In the genomic region with DNA sequence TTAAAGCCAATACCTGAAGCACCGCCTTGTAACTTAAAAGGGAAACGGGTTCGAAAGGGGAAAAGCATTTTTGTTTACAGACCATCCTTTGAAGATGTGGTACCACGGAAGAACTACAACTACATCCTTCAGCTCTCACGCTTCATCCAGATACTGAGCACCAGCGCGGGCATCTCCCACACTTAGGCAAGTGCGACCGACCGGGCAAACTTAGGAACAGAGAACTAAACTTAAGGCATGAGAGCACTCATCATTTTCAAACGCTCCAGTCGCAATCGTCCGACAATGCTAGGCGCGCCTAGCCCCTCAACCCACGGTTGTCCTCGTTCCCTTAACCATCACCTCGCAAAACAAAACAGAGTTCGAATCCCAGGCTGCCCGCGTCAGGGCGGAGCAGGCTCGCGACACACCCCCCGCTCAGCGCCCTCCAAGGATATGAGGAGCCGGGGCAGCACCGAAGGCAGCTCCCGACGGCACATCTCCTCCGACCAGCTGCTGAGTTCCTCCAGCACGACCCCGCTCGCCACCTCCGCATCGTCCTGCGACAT, we compare ENCODE assay signal across 8 mouse cellular contexts. TPM values are rescaled to one million over a fixed set of nuclear protein-coding genes. Genes with fewer than 3 reads are reported as not detected.
A peak's percentile ranks its signal among the peaks of the same experiment; 100 is the strongest.
DNase-seq lines count a peak whose midpoint lies in the region; ATAC-seq and TF ChIP-seq lines count a peak whose summit lies in the region.

No protein-coding gene starts in this region.

- no peak for DNase-seq in spleen, adult 2 months (ENCODE audit: low read depth in 1 of 2, low spot score in 2 of 2)
- no peak for DNase-seq in spleen, postnatal 4 days (ENCODE audit: low spot score in 2 of 2)
- DNase-seq in forebrain, embryonic 11.5 days (ENCODE audit: low spot score) = no peak
- no peak for DNase-seq in liver, embryonic 11.5 days (ENCODE audit: low spot score)
- DNase-seq in urinary bladder, postnatal 4 days (ENCODE audit: low spot score in 2 of 2) = no peak
- DNase-seq in left cerebral cortex, postnatal 36 days (ENCODE audit: low spot score in 2 of 2) = no peak
- no peak for DNase-seq in spleen, adult 18-20 months

- H3K4me2 ChIP-seq in forebrain, embryonic 11.5 days (ENCODE audit: low read depth, low read length, severe bottlenecking) = peak overlapping the region; percentile 70
- H3K4me2 ChIP-seq in liver, embryonic 11.5 days = peak overlapping the region; percentile 87
- H3K4me2 ChIP-seq in stomach, embryonic 16.5 days (ENCODE audit: low read depth, low read length) = peak overlapping the region; percentile 61

- no peaks in the 10 kb centered on the region for H3K9me3 ChIP-seq in forebrain, embryonic 11.5 days (ENCODE audit: control insufficient read depth, low read length)
- H3K9me3 ChIP-seq in liver, embryonic 11.5 days (ENCODE audit: control insufficient read depth, low read length) = no peaks in the 10 kb centered on the region
- H3K9me3 ChIP-seq in stomach, embryonic 16.5 days (replicated peaks; ENCODE audit: control insufficient read depth, low read length) = no peaks in the 10 kb centered on the region

- peak overlapping the region; percentile 86 for H3K4me3 ChIP-seq in spleen, adult 2 months (ENCODE audit: extremely low read depth, insufficient read depth, insufficient read length)
- H3K4me3 ChIP-seq in forebrain, embryonic 11.5 days (ENCODE audit: low read depth, low read length) = peak overlapping the region; percentile 68
- H3K4me3 ChIP-seq in liver, embryonic 11.5 days (ENCODE audit: low read depth, low read length) = peak overlapping the region; percentile 69
- H3K4me3 ChIP-seq in stomach, embryonic 16.5 days (replicated peaks; ENCODE audit: low read length) = peak overlapping the region; percentile 72

- no peaks in the 10 kb centered on the region for H3K4me1 ChIP-seq in spleen, adult 2 months (ENCODE audit: control insufficient read depth, insufficient read depth, insufficient read length)
- no peaks in the 10 kb centered on the region; the same call in 1 of the 2 replicates for H3K4me1 ChIP-seq in forebrain, embryonic 11.5 days (replicated peaks; ENCODE audit: control insufficient read depth, insufficient read depth, low read length)
- peaks cover 10% of the 10 kb centered on the region for H3K4me1 ChIP-seq in liver, embryonic 11.5 days (replicated peaks; ENCODE audit: control insufficient read depth, insufficient read depth, low read length)
- H3K4me1 ChIP-seq in stomach, embryonic 16.5 days (ENCODE audit: control insufficient read depth, insufficient read depth, low read length) = no peaks in the 10 kb centered on the region

- no peak for TF ChIP-seq POLR2A in spleen, adult 2 months (IDR thresholded peaks at IDR 0.05; ENCODE audit: low read depth, low read length)

- under 1% methylated on average over 38 of the region's 38 CpGs for WGBS in spleen, adult 2 months
- WGBS in forebrain, embryonic 11.5 days = 1% methylated on average over 38 of the region's 38 CpGs
- 2% methylated on average over 38 of the region's 38 CpGs for WGBS in liver, embryonic 11.5 days
- WGBS in stomach, embryonic 16.5 days = under 1% methylated on average over 38 of the region's 38 CpGs

- peaks cover 2% of the 10 kb centered on the region; the same call in 1 of the 2 replicates for H3K36me3 ChIP-seq in spleen, adult 2 months (ENCODE audit: control insufficient read depth, insufficient read depth, low read length)
- no peaks in the 10 kb centered on the region for H3K36me3 ChIP-seq in forebrain, embryonic 11.5 days (ENCODE audit: control insufficient read depth, insufficient read depth, low read length)
- H3K36me3 ChIP-seq in liver, embryonic 11.5 days (ENCODE audit: control insufficient read depth, insufficient read depth, low read length) = no peaks in the 10 kb centered on the region
- peaks cover 3% of the 10 kb centered on the region; the same call in 1 of the 2 replicates for H3K36me3 ChIP-seq in stomach, embryonic 16.5 days (ENCODE audit: control insufficient read depth, insufficient read depth, low read length)

- H3K9ac ChIP-seq in forebrain, embryonic 11.5 days (ENCODE audit: low read length) = peak overlapping the region; percentile 77
- H3K9ac ChIP-seq in liver, embryonic 11.5 days (ENCODE audit: low read depth, low read length) = peak overlapping the region; percentile 73
- peak overlapping the region; percentile 90 for H3K9ac ChIP-seq in stomach, embryonic 16.5 days (ENCODE audit: low read length)

- no peak overlapping the region for H3K27ac ChIP-seq in spleen, adult 2 months (ENCODE audit: insufficient read depth, low read length)
- H3K27ac ChIP-seq in forebrain, embryonic 11.5 days (ENCODE audit: low read depth, low read length) = no peak overlapping the region
- H3K27ac ChIP-seq in liver, embryonic 11.5 days (ENCODE audit: low read depth, low read length) = no peak overlapping the region
- peak overlapping the region; percentile 4; the same call in 1 of the 2 replicates for H3K27ac ChIP-seq in stomach, embryonic 16.5 days (ENCODE audit: low read length)

- TF ChIP-seq CTCF in spleen, adult 2 months (IDR thresholded peaks at IDR 0.05; ENCODE audit: extremely low read depth, insufficient read depth, insufficient read length, insufficient replicate concordance) = no peak

- intact Hi-C loops in left cerebral cortex, postnatal 36 days (cut with DNase I) = no loop called here

- H3K27me3 ChIP-seq in spleen, adult 2 months (ENCODE audit: control insufficient read depth, insufficient read depth, low read length) = no peaks in the 10 kb centered on the region
- H3K27me3 ChIP-seq in forebrain, embryonic 11.5 days (ENCODE audit: control insufficient read depth, insufficient read depth, low read length) = no peaks in the 10 kb centered on the region
- no peaks in the 10 kb centered on the region for H3K27me3 ChIP-seq in liver, embryonic 11.5 days (replicated peaks; ENCODE audit: control insufficient read depth, insufficient read depth, low read length)
- no peaks in the 10 kb centered on the region for H3K27me3 ChIP-seq in stomach, embryonic 16.5 days (ENCODE audit: control insufficient read depth, insufficient read depth, low read length)

- peak; percentile 20; the same call in 1 of the 2 replicates for ATAC-seq in forebrain, embryonic 11.5 days (replicated peaks; ENCODE audit: low FRiP score)
- peak; percentile 83 for ATAC-seq in liver, embryonic 11.5 days (replicated peaks; ENCODE audit: low FRiP score)
- ATAC-seq in stomach, embryonic 16.5 days (ENCODE audit: insufficient read depth, low FRiP score) = no peak; the same call in 1 of the 2 replicates

RNA-seq across cellular contexts. Expression of a gene that starts 0.3 kb away (rescaled TPM):
- 1.2 and 1.5 TPM in 2 replicates for polyA plus RNA-seq in spleen, adult 2 months (2012; rRNA removed)
- polyA plus RNA-seq in forebrain, embryonic 11.5 days (2014; fragmentation: Nextera tagmentation; extraction: Ambion mirVana) = 38.4 and 41.2 TPM in 2 replicates
- polyA plus RNA-seq in liver, embryonic 11.5 days (2014; fragmentation: Nextera tagmentation; extraction: Ambion mirVana) = 26.0 and 28.2 TPM in 2 replicates
- 14.6 and 14.9 TPM in 2 replicates for polyA plus RNA-seq in stomach, embryonic 16.5 days (2015; fragmentation: Nextera tagmentation; extraction: Ambion mirVana)
- 1 to 10 TPM in 1 of 2 experiments, under 1 TPM in 1; 0.96 to 1.2 TPM for total RNA-seq in left cerebral cortex, postnatal 36 days (2021)

RNA-seq across cellular contexts. Expression of a gene that starts 0.4 kb away (rescaled TPM):
- polyA plus RNA-seq in spleen, adult 2 months (2012; rRNA removed) = 0.52 and 0.74 TPM in 2 replicates
- polyA plus RNA-seq in forebrain, embryonic 11.5 days (2014; fragmentation: Nextera tagmentation; extraction: Ambion mirVana) = 9.6 and 12.1 TPM in 2 replicates
- polyA plus RNA-seq in liver, embryonic 11.5 days (2014; fragmentation: Nextera tagmentation; extraction: Ambion mirVana) = 11.4 and 12.1 TPM in 2 replicates
- polyA plus RNA-seq in stomach, embryonic 16.5 days (2015; fragmentation: Nextera tagmentation; extraction: Ambion mirVana) = 8.1 and 8.3 TPM in 2 replicates
- total RNA-seq in left cerebral cortex, postnatal 36 days (2021) = 1 to 10 TPM; 5.0 to 5.3 TPM

RNA-seq across cellular contexts. Expression of a gene that starts 53.8 kb away (rescaled TPM):
- polyA plus RNA-seq in spleen, adult 2 months (2012; rRNA removed) = 0.09 and 0.13 TPM in 2 replicates
- not detected in 2 replicates for polyA plus RNA-seq in forebrain, embryonic 11.5 days (2014; fragmentation: Nextera tagmentation; extraction: Ambion mirVana)
- polyA plus RNA-seq in liver, embryonic 11.5 days (2014; fragmentation: Nextera tagmentation; extraction: Ambion mirVana) = 0.10 TPM in 1 of 2 replicates, not detected in the other
- polyA plus RNA-seq in stomach, embryonic 16.5 days (2015; fragmentation: Nextera tagmentation; extraction: Ambion mirVana) = 0.05 TPM in 1 of 2 replicates, not detected in the other
- under 1 TPM in 1 of 2 experiments, not detected in 1; 0.10 TPM for total RNA-seq in left cerebral cortex, postnatal 36 days (2021)
